Mouse (Mus musculus): ENCODE results near the gene Scamp1. TPM values are rescaled to one million over a fixed set of nuclear protein-coding genes. Genes with fewer than 3 reads are reported as not detected.

Gene Scamp1
- polyA plus RNA-seq, 1 experiment from 2014 or later, result 39.7 TPM

DNA sequence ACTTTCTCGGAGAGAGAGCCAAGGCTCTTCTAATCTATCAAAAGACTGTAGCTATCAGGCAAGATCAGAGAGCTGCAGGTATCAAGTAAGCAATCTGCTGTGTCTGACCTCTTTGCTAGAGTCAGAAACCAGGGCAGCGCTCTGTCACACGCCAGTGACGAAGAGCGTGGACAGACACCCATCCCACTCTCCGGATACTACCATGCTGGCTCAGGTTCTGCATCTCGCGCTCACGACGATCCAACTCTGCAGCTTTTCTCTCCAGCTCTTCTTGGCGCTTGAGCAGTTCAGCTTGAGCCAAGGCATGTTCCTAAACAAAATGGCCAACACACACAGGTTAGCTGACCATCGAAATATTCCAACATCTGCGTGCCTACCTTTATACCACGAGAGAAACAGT lies 53.8 kb downstream of the Scamp1 start:
- DNase-seq (ENCODE audit: low spot score), result no peak
- WGBS, result 92% methylated on average over 14 of the region's 14 CpGs

DNA sequence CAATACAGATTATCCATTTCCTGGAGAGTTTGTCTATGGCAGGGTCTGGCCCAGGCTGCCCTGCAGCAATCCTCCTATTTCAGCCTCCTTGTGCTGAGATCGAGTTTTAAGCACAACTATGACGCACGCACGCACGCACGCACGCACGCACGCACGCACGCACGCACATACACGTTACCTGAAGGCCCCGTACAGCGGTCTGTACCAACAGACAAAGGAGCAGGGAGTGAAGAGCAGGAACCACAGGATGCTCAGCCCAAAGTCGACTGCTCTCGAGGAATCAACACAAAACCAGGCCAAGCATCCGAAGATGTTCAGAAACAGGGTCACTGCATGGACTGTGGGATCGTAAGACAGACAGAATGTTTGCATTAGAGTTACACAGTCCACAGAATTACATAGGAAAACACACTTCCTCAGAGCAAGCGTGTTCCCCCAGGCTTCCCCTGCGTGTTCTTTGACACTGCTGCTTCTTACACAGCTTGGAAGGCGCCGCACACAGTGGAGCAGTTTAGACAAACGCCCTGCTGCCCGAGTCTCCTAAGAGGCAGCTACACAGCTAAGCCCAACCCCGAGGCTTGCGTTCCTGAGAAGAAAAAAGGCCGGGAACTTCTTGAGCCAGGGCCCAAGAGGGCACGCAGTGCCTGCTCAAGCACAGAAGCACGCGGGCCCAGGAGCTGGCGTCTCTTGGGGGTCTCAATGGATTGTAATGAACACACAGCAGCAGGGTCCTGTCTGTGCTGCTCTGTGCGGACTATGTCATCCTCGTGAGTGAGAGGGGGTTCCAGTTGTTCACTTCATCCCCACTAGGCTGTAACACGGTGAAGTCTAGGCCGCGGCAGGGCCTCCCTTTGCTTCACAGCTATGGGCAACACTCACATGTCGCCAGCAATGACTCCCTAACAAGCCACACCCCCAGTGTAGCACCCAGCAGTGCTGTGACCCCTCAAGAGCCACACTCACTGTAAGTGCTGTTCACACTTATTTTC lies 60.6 kb downstream of the Scamp1 start:
- H3K4me3 ChIP-seq (ENCODE audit: low read depth, low read length), result no peak overlapping the region
- no peaks in the 10 kb centered on the region for H3K4me1 ChIP-seq (replicated peaks; ENCODE audit: control insufficient read depth, insufficient read depth, low read length)
- no peaks in the 10 kb centered on the region for H3K36me3 ChIP-seq (ENCODE audit: control insufficient read depth, insufficient read depth, low read length)
- DNase-seq (ENCODE audit: low spot score) (no peak), ATAC-seq (replicated peaks; ENCODE audit: low FRiP score) (no peak)
- no peaks in the 10 kb centered on the region for H3K9me3 ChIP-seq (ENCODE audit: control insufficient read depth, low read length)
- H3K27me3 ChIP-seq (ENCODE audit: control insufficient read depth, insufficient read depth, low read length), result no peaks in the 10 kb centered on the region
- H3K27ac ChIP-seq (ENCODE audit: low read depth, low read length), result no peak overlapping the region
- H3K4me2 ChIP-seq (ENCODE audit: low read depth, low read length, severe bottlenecking), result no peak overlapping the region
- no peak overlapping the region for H3K9ac ChIP-seq (ENCODE audit: low read length)
- 95% methylated on average over 38 of the region's 38 CpGs for WGBS

More for the DNA sequence above, 53.8 kb downstream of the Scamp1 start:
- H3K4me2 ChIP-seq (ENCODE audit: low read depth, low read length, severe bottlenecking), result no peak overlapping the region
- no peaks in the 10 kb centered on the region for H3K9me3 ChIP-seq (ENCODE audit: control insufficient read depth, low read length)
- no peak overlapping the region for H3K27ac ChIP-seq (ENCODE audit: low read depth, low read length)
- no peaks in the 10 kb centered on the region for H3K36me3 ChIP-seq (ENCODE audit: control insufficient read depth, insufficient read depth, low read length)
- no peak overlapping the region for H3K9ac ChIP-seq (ENCODE audit: low read length)
- H3K4me1 ChIP-seq (replicated peaks; ENCODE audit: control insufficient read depth, insufficient read depth, low read length), result no peaks in the 10 kb centered on the region
- H3K27me3 ChIP-seq (ENCODE audit: control insufficient read depth, insufficient read depth, low read length), result no peaks in the 10 kb centered on the region
- no peak overlapping the region for H3K4me3 ChIP-seq (ENCODE audit: low read depth, low read length)
- no peak for ATAC-seq (replicated peaks; ENCODE audit: low FRiP score)

DNA sequence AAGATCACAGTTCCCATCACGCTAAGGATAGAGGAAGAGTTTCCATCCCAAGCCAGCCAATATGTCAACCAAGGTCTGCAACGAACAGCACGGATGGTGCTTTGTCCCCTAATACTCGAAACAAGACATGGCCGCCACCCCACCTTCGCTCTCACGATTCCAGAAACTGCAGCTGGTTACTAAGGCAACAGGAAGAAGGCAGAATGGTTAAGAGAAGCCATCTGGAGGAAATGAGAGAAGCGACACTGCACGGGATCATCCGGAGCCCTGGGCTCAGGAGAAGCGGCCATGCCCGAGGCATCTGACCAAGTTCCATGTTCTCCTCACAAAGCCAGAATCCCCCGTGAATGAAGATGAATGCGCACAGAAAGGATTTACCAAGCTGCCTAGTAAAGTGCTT lies 62.0 kb downstream of the Scamp1 start:
- Histone ChIP-seq H3K27ac (ENCODE audit: low read depth, low read length) (no peak overlapping the region), H3K4me1 (replicated peaks; ENCODE audit: control insufficient read depth, insufficient read depth, low read length) (no peaks in the 10 kb centered on the region), H3K4me3 (ENCODE audit: low read depth, low read length) (no peak overlapping the region), H3K27me3 (ENCODE audit: control insufficient read depth, insufficient read depth, low read length) (no peaks in the 10 kb centered on the region), H3K4me2 (ENCODE audit: low read depth, low read length, severe bottlenecking) (no peak overlapping the region), H3K9ac (ENCODE audit: low read length) (no peak overlapping the region), H3K36me3 (ENCODE audit: control insufficient read depth, insufficient read depth, low read length) (no peaks in the 10 kb centered on the region), H3K9me3 (ENCODE audit: control insufficient read depth, low read length) (no peaks in the 10 kb centered on the region)
- ATAC-seq (replicated peaks; ENCODE audit: low FRiP score) (no peak), DNase-seq (ENCODE audit: low spot score) (no peak)
- WGBS, result 87% methylated on average over 14 of the region's 14 CpGs

DNA sequence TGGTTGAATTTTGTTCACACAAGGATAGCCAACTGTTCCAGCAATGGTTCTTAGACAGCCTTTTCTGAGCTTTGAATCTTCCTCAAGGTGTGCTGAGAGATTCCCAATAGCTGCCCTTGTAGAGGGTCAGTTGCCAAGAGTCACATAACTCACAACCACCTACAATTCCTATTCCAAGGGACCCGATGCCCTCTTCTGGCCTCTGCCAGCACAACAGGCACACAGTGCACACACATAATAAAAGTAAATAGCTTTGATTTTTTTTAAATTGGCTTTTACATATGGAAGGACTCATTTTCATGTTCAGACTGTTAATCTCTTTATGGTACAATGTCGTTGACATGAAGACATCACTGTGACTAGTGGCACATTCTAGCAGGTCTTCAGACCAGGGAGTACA lies 72.9 kb downstream of the Scamp1 start:
- ATAC-seq (replicated peaks; ENCODE audit: low FRiP score) (no peak), DNase-seq (ENCODE audit: low spot score) (no peak)
- H3K27me3 ChIP-seq (ENCODE audit: control insufficient read depth, insufficient read depth, low read length), result no peaks in the 10 kb centered on the region
- 83% methylated on average over 2 of the region's 2 CpGs for WGBS
- no peaks in the 10 kb centered on the region; the same call in 1 of the 2 replicates for H3K36me3 ChIP-seq (ENCODE audit: control insufficient read depth, insufficient read depth, low read length)
- no peaks in the 10 kb centered on the region for H3K4me1 ChIP-seq (replicated peaks; ENCODE audit: control insufficient read depth, insufficient read depth, low read length)
- no peak overlapping the region for H3K4me2 ChIP-seq (ENCODE audit: low read depth, low read length, severe bottlenecking)
- H3K9me3 ChIP-seq (ENCODE audit: control insufficient read depth, low read length), result no peaks in the 10 kb centered on the region; the same call in 1 of the 2 replicates
- no peak overlapping the region for H3K9ac ChIP-seq (ENCODE audit: low read length)
- H3K4me3 ChIP-seq (ENCODE audit: low read depth, low read length), result no peak overlapping the region
- no peak overlapping the region for H3K27ac ChIP-seq (ENCODE audit: low read depth, low read length)

GRCm38 (mm10) chr13:94212179-94212578 lies 73.5 kb downstream of the Scamp1 start:
- DNase-seq (ENCODE audit: low spot score) (no peak), ATAC-seq (replicated peaks; ENCODE audit: low FRiP score) (no peak)
- H3K36me3 ChIP-seq (ENCODE audit: control insufficient read depth, insufficient read depth, low read length), result no peaks in the 10 kb centered on the region; the same call in 1 of the 2 replicates
- H3K9ac ChIP-seq (ENCODE audit: low read length), result no peak overlapping the region
- H3K4me2 ChIP-seq (ENCODE audit: low read depth, low read length, severe bottlenecking), result no peak overlapping the region
- no peaks in the 10 kb centered on the region for H3K4me1 ChIP-seq (replicated peaks; ENCODE audit: control insufficient read depth, insufficient read depth, low read length)
- H3K9me3 ChIP-seq (ENCODE audit: control insufficient read depth, low read length), result no peaks in the 10 kb centered on the region; the same call in 1 of the 2 replicates
- H3K27me3 ChIP-seq (ENCODE audit: control insufficient read depth, insufficient read depth, low read length), result no peaks in the 10 kb centered on the region
- peak overlapping the region; percentile 43; the same call in 1 of the 2 replicates for H3K27ac ChIP-seq (ENCODE audit: low read depth, low read length)
- 95% methylated on average over 2 of the region's 2 CpGs for WGBS
- no peak overlapping the region for H3K4me3 ChIP-seq (ENCODE audit: low read depth, low read length)

GRCm38 (mm10) chr13:94211236-94212119 lies 74.2 kb downstream of the Scamp1 start:
- Histone ChIP-seq H3K9ac (ENCODE audit: low read length) (no peak overlapping the region), H3K9me3 (ENCODE audit: control insufficient read depth, low read length) (no peaks in the 10 kb centered on the region; the same call in 1 of the 2 replicates), H3K4me2 (ENCODE audit: low read depth, low read length, severe bottlenecking) (no peak overlapping the region), H3K27ac (ENCODE audit: low read depth, low read length) (peak overlapping the region; percentile 43; the same call in 1 of the 2 replicates), H3K27me3 (ENCODE audit: control insufficient read depth, insufficient read depth, low read length) (no peaks in the 10 kb centered on the region), H3K36me3 (ENCODE audit: control insufficient read depth, insufficient read depth, low read length) (no peaks in the 10 kb centered on the region; the same call in 1 of the 2 replicates), H3K4me1 (replicated peaks; ENCODE audit: control insufficient read depth, insufficient read depth, low read length) (no peaks in the 10 kb centered on the region), H3K4me3 (ENCODE audit: low read depth, low read length) (no peak overlapping the region)
- DNase-seq (ENCODE audit: low spot score) (no peak), ATAC-seq (replicated peaks; ENCODE audit: low FRiP score) (peak; percentile 85)
- WGBS, result 47% methylated on average over 6 of the region's 6 CpGs

DNA sequence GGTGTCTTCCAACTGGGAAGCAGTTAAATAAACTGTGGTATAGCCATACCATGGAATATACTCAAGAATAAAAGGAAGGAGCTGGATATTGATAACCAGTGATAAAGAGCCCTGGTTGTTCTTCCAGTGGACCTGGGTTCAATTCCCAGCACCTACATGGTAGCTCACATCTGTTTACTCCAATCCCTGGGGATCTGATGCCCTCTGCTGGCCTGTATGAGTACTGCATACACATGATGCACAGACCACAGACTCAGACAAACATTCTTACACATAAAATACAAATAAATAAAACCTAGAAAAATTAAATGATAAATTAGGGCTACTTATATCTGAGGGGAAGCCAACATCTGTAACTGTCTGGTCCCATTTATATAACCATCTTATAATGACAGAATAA lies 76.8 kb downstream of the Scamp1 start:
- H3K9ac ChIP-seq (ENCODE audit: low read length), result no peak overlapping the region
- no peak for ATAC-seq (replicated peaks; ENCODE audit: low FRiP score)

GRCm38 (mm10) chr13:94207973-94208372 lies 77.7 kb downstream of the Scamp1 start:
- WGBS, result 96% methylated on average over 16 of the region's 16 CpGs
- no peak overlapping the region for H3K9ac ChIP-seq (ENCODE audit: low read length)
- no peaks in the 10 kb centered on the region for H3K27me3 ChIP-seq (ENCODE audit: control insufficient read depth, insufficient read depth, low read length)
- no peaks in the 10 kb centered on the region for H3K4me1 ChIP-seq (replicated peaks; ENCODE audit: control insufficient read depth, insufficient read depth, low read length)
- no peak for ATAC-seq (replicated peaks; ENCODE audit: low FRiP score)
- no peaks in the 10 kb centered on the region; the same call in 1 of the 2 replicates for H3K9me3 ChIP-seq (ENCODE audit: control insufficient read depth, low read length)
- no peak overlapping the region for H3K27ac ChIP-seq (ENCODE audit: low read depth, low read length)
- no peak for DNase-seq (ENCODE audit: low spot score)
- H3K36me3 ChIP-seq (ENCODE audit: control insufficient read depth, insufficient read depth, low read length), result no peaks in the 10 kb centered on the region; the same call in 1 of the 2 replicates
- no peak overlapping the region for H3K4me3 ChIP-seq (ENCODE audit: low read depth, low read length)
- no peak overlapping the region for H3K4me2 ChIP-seq (ENCODE audit: low read depth, low read length, severe bottlenecking)

More for the DNA sequence above, 76.8 kb downstream of the Scamp1 start:
- Histone ChIP-seq H3K27ac (ENCODE audit: low read depth, low read length) (no peak overlapping the region), H3K4me1 (replicated peaks; ENCODE audit: control insufficient read depth, insufficient read depth, low read length) (no peaks in the 10 kb centered on the region), H3K4me2 (ENCODE audit: low read depth, low read length, severe bottlenecking) (no peak overlapping the region), H3K4me3 (ENCODE audit: low read depth, low read length) (no peak overlapping the region), H3K9me3 (ENCODE audit: control insufficient read depth, low read length) (no peaks in the 10 kb centered on the region; the same call in 1 of the 2 replicates), H3K27me3 (ENCODE audit: control insufficient read depth, insufficient read depth, low read length) (no peaks in the 10 kb centered on the region), H3K36me3 (ENCODE audit: control insufficient read depth, insufficient read depth, low read length) (no peaks in the 10 kb centered on the region; the same call in 1 of the 2 replicates)
- DNase-seq (ENCODE audit: low spot score), result no peak

Data from forebrain, embryonic 11.5 days (tissue).